Mouse (Mus musculus) left cerebral cortex, postnatal 14 days (tissue): ENCODE data around the gene Chst15. TPM values are rescaled to one million over a fixed set of nuclear protein-coding genes. Genes with fewer than 3 reads are reported as not detected.

Source experiments
- DNase-seq, 2 experiments: peaks; one replicate each; pipeline ENCODE4 v3.0.0; 2021 to 2022; ENCODE audit warnings: low spot score in 2 of 2, mixed read lengths in 1 of 2
- intact Hi-C: fragments of 180-260 bp; cut with DNase I; formaldehyde crosslinking; loops from one replicate; pipeline ENCODE4 v1.15.1; 2025
- total RNA-seq, 2 experiments: library from RNA; stranded (reverse); gene quantifications; 2 replicates each; pipeline ENCODE4 v1.2.3; 2021

Chst15 gene
- total RNA-seq, 2 experiments from 2014 or later = 33.0 to 34.7 TPM

DNA sequence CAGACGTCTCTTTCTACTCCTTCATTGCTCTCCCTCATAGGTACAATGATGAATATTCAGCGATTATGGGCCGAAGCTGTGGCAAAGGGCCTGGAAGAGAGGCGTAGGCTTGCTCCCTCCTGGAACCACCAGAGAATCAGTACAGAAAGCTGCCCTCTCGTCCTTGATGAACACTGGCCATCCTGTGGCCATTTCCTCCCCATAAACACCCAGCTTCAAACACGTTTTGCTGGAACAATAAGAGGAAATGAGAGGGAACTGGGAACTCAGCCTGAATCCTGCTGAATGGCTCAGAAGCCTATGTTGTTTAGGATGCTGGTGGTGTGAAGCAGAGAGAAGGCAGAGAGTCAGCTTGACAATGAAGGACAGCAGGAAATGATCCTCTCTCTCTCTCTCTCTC is 21.3 kb upstream of the Chst15 start:
- intact Hi-C loops = no loop called here
- DNase-seq = no peak

GRCm38 (mm10) chr7:132337268-132337917 is 20.4 kb upstream of the Chst15 start:
- intact Hi-C loops = no loop called here

GRCm38 (mm10) chr7:132336781-132337180 is 19.8 kb upstream of the Chst15 start:
- intact Hi-C loops = no loop called here

More at GRCm38 (mm10) chr7:132337268-132337917, 20.4 kb upstream of the Chst15 start:
- no peak for DNase-seq

DNA sequence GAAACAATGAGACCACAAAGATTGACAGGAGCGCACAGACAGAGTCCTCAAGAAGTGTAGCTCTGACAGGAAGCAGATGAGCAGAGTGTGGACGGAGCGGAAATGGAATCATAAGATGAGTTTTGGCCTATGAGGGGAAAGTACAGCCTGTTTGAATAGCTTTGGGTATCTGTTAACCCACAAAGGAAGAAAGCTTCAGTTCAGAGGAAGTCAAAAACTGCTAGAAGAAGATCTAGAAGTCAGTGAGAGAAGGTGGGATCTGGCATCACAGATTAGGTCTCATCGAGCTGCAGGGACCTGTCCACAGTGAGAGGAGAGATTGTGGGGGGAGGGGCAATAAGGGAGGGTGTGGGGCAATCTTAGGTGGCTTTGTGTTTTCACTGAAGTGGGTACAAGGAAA is 18.3 kb upstream of the Chst15 start:
- intact Hi-C loops = no loop called here
- DNase-seq = no peak

More at GRCm38 (mm10) chr7:132336781-132337180, 19.8 kb upstream of the Chst15 start:
- DNase-seq = peak; percentile 26 to 44

GRCm38 (mm10) chr7:132333078-132333477 is 16.1 kb upstream of the Chst15 start:
- DNase-seq = no peak
- intact Hi-C loops = no loop called here

DNA sequence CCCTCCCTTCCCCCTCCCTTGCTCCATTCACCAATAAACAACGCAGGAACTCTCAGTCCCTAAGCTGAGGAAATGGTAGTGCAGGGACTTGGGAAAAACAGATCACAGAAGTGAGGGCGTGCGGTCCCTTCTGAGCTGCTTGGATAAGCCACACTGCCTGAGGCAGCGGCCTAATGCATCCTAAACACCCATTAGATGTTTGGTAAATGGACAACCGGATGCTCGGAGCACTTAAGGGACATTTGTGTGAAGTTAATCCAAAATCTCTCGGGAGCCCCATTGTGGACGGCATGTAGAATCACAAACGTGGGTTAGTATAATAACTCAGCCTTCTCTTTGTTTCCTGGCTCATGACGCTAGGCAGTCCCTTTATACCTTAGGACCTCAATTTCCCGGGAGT is 15.1 kb upstream of the Chst15 start:
- no peak for DNase-seq
- intact Hi-C loops = no loop called here

DNA sequence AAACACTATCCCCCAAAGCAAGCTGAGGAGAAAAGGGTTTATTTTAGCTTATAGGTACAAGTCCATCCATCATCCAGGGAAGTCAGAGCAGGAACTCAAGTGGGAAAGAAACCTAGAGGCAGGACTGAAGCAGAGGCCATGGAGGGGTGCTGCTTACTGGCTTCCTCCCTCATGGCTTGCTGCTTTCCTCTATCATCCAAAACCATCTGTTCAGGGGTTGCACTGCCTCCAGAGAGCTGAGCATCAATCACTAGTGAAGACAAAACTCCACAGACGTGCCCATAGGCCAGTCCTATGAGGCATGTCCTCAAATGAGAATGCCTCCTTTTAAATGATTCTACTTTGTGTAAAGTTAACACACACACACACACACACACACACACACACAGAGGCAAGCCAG is 13.2 kb upstream of the Chst15 start:
- intact Hi-C loops = no loop called here
- no peak for DNase-seq

DNA sequence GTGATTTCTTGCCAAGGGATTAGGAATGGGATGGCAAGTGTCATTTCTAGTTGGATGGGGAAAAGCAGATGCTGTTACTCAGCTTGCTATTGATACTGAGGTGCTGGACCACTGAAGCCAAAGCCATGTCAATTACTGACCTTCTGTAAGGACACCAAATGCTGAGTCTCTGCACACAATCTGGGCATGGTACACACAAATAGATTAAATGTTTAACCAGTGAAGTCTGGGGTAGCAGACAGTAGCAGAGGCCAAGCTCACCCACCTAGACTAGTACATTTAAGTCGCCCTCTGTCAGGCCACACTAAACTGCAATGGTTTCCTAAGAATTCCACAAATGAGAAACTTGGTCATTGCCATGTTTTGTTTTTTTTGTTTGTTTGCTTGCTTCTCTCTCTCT is 11.6 kb upstream of the Chst15 start:
- intact Hi-C loops = no loop called here

DNA sequence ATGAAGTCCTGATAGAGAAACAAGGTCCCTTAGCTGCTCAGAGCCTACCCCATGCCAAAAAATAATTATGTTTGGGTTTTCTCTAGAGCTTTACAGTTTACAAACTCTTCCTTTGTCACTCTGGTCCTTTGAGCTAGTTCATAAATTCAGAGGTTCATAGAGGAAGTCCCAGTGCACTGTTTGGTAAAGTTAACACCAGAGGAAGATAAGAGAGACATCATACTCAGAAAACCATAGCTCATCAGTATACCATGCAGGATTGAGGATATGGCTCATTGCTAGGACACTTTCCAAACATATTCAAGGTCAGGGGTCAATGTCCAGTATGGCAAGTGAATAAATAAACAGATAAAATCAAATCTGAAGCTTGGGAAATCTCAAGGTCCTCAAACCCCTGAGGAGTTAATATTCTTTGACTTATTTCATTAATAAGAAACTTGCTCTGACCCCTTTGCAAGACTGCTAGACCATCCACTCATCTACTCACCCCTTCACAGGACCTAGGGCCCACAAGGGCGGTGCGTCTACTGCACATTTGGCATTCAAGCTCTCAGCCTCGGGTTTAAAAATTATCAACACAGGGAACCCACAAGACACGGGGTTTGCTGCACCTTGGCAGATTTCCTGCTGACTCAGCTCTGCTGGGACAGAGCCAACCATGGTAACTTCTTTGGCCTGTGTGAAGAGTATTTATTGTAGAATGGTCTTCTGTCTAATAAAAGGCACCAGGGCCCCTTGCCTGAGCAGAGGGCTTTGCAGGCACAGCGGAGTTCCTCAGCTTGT is 8.7 kb upstream of the Chst15 start:
- intact Hi-C loops = no loop called here
- peak in 1 of 2 experiments; percentile 22 for DNase-seq

More for the DNA sequence above, 11.6 kb upstream of the Chst15 start:
- no peak for DNase-seq

- intact Hi-C loops = no loop called here
- no peak for DNase-seq
These were observed 6.4 kb upstream of the Chst15 start for GRCm38 (mm10) chr7:132323430-132323829.

DNA sequence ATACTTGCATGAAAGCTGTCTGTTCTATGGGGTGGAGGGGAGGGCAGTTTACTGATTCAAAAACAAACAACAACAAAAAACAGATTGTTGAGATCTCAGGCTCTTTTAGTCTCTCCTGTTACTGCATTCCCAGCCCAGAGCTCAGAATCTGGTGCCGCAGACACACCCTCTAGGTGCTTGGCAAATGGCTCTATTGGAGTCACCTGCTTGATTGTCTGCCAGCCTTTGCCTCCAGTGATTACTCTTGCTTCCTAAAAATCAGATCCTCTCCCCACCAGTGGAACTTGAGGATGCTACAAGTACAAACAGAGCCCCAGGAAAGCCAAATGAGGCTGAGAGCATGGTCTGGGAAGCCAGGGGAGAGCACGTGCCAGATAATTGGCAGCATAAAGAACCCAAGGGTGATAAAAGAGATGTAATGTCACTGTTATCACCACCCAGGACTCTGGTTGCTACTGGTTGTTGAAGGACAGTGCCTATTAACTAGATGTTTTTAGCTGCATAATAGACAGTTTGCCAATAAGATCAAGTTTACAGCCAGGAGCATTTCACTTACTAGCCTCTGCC is 4.4 kb upstream of the Chst15 start:
- DNase-seq = no peak
- intact Hi-C loops = no loop called here

GRCm38 (mm10) chr7:132316101-132317035 is 660 bp downstream of the Chst15 start:
- intact Hi-C loops = loop anchor here (2.0 to 5.0 kb wide), 4 partner anchors 69 to 236 kb away; no protein-coding TSS in a partner anchor
- DNase-seq = peak; percentile 55 to 62

DNA sequence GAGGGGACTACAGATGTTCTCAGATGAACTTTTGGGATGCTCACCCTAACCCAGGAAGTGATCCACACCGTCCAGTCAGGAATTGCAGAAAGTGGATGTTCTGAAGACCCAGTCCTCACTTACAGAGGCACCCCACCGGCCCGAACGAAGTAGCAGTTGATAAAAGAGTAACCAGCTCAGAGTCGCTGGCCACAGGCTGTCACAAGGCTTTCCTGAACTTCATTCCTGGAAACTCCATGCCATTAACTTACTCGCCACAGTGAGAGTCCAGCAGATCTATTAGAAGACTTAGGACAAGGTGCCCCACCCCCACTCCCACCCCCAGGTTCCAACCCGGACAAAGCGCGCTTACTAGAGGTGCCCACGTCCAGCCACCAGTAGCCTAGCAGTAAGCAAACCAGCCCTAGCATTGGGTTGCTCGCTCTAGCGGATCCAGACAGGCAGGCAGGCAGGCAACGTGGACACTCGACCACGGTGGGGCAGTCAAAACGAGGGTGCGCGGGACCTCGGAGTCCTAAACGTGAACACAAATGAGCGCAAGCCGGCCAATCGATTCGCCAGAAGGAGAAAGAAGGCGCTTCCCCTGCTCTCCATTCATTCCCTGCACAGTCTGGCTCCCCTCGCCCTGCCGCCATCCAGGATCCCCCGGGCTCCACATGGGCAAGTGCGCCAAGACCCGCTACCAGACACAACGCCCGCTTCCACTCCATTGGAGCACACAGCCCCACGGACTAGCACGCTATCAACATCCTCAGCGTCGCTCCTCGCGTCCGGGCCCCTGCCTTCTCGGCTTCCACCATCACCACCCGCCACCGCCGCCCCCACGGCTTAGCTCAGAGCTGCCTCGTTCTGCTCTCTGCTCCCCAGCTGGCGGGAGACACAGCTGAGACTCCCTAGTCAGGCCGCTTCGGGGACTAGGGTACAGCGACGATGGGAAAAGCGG is 1.6 kb downstream of the Chst15 start:
- DNase-seq = peak; percentile 75 to 83
- intact Hi-C loops = loop anchor here (2.0 to 5.0 kb wide), 4 partner anchors 68 to 237 kb away; no protein-coding TSS in a partner anchor

GRCm38 (mm10) chr7:132312396-132312795 is 4.6 kb downstream of the Chst15 start:
- peak; percentile 41 to 55 for DNase-seq
- intact Hi-C loops = no loop called here

DNA sequence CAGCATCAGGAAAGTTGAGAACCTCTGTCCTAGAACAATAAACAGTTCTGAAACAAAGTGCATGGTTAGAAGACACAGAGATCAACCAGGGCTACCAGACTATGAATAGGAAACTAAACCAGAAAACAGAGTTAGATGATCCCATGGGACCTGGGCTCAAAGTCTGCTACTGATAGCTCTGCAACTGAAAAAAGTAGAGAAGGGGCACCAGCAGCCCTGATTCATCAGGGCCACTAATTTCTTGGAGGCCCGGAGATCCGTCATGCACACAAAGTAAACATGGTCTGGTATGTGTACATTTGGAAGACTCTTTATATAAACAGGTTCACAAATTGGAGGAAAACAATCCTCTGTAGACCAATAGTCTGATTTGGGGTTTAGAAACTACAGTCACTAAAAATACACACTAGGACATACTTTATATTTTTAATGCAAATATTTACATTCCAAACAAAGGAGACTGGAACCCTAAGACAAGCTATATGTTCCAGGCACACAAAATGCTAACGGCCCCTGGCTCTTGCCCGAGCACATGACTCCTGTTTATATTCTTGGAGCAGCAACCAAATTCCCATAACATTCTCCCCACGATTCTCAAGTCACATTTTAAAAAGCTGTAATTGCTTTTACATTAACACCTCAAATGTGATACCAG is 8.4 kb downstream of the Chst15 start:
- DNase-seq = no peak
- intact Hi-C loops = no loop called here

- no peak for DNase-seq
- intact Hi-C loops = no loop called here
These were observed 9.2 kb downstream of the Chst15 start for GRCm38 (mm10) chr7:132307722-132308271.

GRCm38 (mm10) chr7:132306671-132307412 is 10.2 kb downstream of the Chst15 start:
- intact Hi-C loops = no loop called here
- DNase-seq = no peak
